Mouse (Mus musculus): ENCODE results near the gene Zdhhc4. TPM values are rescaled to one million over a fixed set of nuclear protein-coding genes. Genes with fewer than 3 reads are reported as not detected.

Zdhhc4 gene
- total RNA-seq, 1 experiment from 2014 or later, result 52.0 TPM

GRCm38 (mm10) chr5:143333872-143334271 lies 4.8 kb upstream of the Zdhhc4 start:
- peak; percentile 88 for DNase-seq

DNA sequence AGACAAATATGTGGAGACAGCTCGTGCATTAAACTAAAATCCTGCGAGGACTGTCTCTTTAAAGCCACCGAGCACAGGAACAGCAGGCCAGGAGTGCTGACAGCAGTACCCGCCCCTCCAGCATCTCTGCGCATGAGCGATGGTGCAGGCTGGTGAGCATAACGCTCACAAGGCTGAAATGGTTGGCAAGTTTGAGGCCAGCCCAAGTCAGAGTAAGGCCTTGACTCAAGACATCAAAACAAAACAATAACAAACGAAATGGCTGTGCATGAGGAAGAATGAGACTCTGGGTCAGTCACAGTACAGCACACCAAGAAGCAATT lies 11.8 kb downstream of the Zdhhc4 start:
- DNase-seq, result peak; percentile 74

DNA sequence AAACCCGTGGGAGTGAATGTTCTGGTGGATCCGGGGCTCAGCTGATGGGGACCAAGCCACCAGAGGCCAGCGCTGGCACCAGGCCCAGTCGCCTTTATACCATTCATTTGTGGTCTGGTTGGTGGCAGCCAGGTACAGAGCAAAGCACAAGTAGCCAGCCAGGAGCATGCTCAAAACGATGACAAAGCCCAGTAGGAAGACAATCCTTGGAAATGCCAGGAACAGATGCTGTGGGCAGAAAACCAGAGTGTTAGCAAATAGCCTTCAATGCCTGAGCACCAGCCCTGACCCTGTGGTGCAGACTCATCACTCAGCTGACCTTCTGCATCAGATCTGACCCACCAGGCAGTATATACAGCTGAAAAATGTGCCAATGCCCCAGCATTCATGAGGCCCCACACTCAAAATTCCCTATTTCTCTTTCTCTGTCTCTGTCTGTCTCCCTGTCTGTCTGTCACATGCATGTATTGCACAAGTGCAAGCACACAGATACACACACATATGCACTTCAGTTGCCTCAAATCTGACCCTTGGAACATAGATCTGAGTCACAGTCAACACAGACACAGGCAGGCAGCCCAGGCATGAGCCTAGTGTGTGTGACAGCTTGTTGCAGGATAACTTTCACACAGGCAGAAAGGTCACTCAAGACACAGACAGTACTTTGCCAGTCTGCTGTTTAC lies 12.3 kb downstream of the Zdhhc4 start:
- DNase-seq, result peak; percentile 68

DNA sequence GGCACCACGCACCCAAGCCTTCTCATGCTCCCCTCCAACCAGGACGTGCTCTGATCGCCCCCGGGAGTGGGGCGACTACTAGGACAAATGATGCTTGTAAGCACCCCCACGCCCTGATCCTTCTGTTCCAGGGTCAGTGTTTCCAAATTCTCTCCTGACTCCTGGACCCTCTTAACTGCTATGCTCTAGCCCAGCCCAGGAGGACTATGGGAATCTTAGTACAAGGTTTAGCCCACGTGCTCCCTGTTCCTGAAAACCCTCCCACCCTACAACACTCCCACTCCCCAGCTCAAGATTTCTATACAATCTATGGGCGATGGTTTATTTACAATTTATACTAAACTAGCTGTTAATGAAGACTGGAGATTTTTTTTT lies 13.6 kb downstream of the Zdhhc4 start:
- no peak for DNase-seq

- DNase-seq, result peak; percentile 95
Measured at GRCm38 (mm10) chr5:143314730-143315513, 14.1 kb downstream of the Zdhhc4 start, which contains the start of gene E130309D02Rik. Gene E130309D02Rik, minus strand, starts transcription at chr5:143315360.

- DNase-seq, result no peak
Measured at GRCm38 (mm10) chr5:143314183-143314729, 14.8 kb downstream of the Zdhhc4 start.

DNA sequence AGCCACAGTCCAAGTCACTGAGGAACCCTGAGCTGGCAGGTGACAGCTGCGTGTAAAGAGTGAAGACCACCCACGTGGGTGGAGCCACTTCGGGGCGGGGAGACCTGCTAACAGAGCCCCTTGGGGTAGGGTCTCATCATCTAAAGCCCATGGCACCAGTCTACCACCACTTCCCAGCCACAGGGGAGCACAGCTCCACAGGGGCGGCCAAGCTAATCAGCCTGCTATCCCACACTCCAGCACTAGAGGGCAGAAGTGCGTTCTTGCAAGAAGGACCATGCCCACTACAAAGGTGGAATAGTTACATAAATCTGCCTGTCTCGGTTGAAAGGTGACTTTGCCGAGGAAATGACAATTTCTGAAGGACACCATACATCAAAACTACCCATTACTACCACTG lies 17.2 kb downstream of the Zdhhc4 start:
- DNase-seq, result peak; percentile 83

- no peak for DNase-seq
Measured at GRCm38 (mm10) chr5:143309916-143310315, 19.1 kb downstream of the Zdhhc4 start.

DNA sequence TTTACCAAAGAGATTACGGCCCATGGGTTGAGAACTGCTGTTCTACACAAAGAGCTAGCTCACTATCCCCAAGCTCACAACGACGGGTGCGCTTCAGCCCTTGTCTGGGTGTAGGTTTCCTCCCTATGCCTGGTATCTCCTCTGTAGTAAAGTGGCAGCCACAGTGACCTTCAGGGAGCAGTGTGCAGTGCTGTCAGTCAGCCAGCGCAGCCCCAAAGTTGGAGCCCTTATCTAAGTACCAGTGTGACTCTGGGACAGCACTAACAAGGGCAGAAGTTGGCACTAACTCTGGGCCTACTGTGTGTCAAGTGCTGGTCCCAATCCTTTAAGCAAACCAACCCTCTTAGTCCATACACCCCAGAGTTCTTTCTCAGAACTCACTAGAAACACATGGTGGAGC lies 20.2 kb downstream of the Zdhhc4 start:
- no peak for DNase-seq

DNA sequence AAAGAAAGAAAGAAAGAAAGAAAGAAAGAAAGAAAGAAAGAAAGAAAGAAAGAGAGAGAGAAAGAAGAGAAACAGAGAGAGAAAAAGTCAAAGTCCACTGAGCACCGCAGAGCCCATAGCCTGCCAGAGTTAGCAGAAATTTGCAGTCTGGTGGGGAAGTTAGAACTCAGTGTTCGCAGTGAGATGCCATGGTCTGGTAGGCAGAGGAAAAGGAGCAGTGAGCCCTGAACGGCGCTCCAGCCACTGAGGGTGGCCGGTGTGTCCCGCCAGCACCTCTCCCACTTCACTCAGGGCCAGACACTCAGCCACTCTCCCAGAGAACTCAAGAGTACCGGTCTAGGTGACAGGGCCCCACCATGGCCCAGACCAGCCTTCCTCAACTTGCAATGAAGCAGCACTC lies 24.8 kb downstream of the Zdhhc4 start:
- DNase-seq, result no peak

DNA sequence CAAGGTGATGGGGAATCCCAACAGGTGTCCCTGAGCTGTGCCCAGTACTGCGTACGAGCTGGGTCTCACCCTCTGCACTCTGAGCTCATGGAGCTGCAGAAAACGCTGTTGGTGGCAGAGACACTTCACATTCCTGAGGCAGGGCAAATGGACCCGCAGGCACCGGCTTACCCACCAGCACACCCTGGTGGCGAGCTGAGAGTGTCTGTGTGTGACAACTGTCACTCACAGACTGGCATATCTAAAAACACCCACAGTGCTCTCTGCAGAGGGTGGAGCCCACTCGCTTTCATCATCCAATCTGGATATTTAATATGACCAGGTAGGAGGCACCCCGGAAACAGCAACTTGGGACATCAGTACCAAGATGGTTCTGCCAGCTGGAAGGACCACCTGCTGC lies 27.8 kb downstream of the Zdhhc4 start:
- no peak for DNase-seq

DNA sequence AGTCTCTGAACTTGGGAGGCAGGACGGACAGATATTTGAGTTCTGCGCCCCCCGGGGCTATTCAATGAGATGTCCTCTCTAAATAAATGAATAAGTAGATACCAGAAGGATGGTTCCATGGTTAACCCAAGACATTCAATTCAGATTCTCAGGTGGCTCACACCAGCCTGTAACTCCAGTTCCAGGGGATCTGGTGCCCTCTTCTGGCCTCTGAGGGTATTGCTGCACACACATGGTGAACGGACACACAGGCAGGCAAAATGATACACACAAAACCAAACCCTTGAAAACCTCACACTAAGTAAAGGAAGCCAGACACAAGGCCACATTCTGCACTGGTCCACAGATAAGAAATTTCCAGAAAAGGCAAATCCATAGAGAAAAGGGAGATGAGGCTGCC lies 29.4 kb downstream of the Zdhhc4 start:
- peak; percentile 73 for DNase-seq

GRCm38 (mm10) chr5:143298391-143298790 lies 30.7 kb downstream of the Zdhhc4 start:
- no peak for DNase-seq

GRCm38 (mm10) chr5:143297986-143298385 lies 31.1 kb downstream of the Zdhhc4 start:
- DNase-seq, result no peak

GRCm38 (mm10) chr5:143295330-143295729 lies 33.7 kb downstream of the Zdhhc4 start:
- DNase-seq, result no peak

GRCm38 (mm10) chr5:143294862-143295261 lies 34.2 kb downstream of the Zdhhc4 start:
- no peak for DNase-seq

GRCm38 (mm10) chr5:143293404-143293803 lies 35.7 kb downstream of the Zdhhc4 start, which contains the start of gene Zfp853:
Gene Zfp853, minus strand, starts transcription at chr5:143293623.
- peak; percentile 47 for DNase-seq

DNA sequence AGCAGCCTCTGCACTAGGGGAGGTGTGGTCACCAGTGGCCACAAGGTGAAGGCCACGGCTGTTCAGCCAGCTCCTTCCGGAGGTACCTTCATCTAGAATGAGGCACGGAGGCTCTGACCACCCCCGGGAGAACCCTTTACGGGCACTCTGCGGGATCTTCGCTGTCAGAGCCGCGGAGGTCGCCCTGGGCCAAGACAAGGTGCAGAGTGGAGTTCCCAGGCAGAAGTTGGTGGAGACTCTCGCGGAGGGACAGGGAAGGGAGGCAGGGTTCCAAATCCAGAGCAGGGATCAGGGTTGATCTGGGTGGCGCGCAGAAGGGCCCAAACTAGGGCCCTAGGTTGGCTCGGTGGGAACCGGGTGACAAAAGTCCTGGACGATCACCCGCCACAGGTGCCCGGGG lies 36.2 kb downstream of the Zdhhc4 start:
- DNase-seq, result no peak

DNA sequence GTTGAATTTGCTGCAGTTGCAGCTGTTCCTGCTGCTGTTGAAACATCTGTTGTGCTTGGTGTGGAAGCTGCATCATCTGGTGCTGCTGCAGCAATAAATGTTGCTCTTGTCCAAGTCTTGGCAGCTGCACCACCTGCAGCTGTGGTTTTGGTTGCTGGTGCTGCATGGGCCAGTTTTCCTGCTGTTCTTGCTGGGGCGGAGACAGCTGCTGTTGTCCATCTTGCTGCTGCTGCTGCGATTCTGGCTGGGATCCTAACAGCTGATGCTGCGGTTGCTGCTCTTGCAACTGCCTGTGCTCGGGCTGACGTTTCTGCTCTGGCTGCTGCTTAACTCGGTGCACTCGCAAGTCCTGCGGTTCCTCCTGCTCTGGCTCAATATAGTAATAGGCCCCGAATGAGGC lies 39.8 kb downstream of the Zdhhc4 start:
- DNase-seq, result no peak

DNA sequence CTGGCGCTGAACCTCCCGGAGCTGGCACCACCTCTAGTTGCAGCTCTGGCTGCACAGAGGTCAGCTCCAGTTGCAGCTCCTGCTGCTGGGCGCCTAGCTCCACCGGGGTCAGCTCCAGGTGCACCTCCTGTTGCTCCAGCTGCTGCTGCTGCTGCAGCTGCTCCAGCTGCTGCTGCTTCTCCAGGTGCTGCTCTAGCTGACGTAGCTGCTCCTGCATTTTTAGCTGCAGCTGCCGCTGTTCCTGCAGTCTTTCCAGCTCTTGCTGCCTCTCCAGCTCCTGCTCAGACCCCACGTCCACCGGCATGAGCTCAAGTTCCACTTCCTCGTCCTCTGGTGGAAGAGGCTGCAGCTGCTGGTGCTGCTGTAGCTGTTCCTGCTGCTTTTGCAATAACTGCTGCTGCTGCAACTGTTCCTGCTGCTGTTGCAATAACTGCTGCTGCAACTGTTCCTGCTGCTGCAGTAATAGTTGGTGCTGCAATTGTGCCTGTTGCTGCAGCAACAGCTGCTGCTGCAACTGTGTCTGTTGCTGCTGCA lies 40.6 kb downstream of the Zdhhc4 start:
- DNase-seq, result no peak

DNA sequence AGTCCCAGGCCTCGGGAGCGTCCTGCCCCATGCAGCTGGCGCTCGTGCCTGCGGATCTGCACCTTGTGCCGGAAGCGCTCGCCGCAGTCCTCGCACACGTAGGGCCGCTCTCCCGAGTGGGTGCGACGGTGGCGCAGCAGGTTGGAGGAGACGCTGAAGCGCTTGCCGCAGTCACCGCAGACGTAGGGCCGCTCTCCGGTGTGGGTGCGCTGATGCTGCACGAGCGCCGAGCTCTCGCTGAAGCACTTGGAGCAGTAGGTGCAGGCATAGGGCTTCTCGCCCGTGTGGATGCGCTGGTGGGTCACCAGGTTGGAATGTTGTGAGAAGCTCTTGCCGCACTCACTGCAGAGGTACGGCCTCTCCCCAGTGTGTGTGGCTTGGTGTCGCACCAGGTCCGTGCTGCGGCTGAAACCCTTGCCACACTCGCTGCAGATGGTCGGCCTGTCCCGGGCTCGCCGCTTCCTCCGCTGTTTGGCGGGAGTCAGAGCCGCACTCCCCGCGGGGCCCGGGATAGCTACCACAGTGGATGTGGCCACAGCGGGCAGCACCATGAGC lies 41.2 kb downstream of the Zdhhc4 start:
- DNase-seq, result peak; percentile 31

DNA sequence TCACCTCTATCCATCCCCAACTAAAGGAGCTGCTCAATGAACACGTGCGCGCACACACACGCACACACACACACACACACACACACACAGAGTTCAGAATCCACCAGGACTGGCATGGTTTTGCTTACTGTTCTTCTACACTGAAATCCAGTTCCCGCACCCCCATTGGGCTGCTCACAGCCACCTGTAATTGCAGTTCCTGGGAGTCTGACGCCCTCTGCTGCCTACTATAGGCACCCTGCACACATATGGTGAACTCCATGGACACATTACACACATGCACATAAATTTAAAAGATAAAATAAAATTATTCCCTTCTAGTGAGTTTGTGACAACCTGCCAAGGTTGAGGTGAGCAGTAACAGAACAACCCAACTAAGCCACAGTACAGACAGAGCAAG lies 44.3 kb downstream of the Zdhhc4 start:
- DNase-seq, result no peak

- no peak for DNase-seq
Measured at GRCm38 (mm10) chr5:143279247-143279646, 49.8 kb downstream of the Zdhhc4 start.
